Mouse (Mus musculus) lung, embryonic 15.5 days (tissue): Measurements from ENCODE around the gene Vmn1r74. TPM values are rescaled to one million over a fixed set of nuclear protein-coding genes. Genes with fewer than 3 reads are reported as not detected.
"Not testable (repeated sequence)": the region's sequence is repeated elsewhere in the genome, so short reads cannot be mapped to it uniquely, and the experiment has no call there.

Experiments used
- ATAC-seq: fragments of 200-750 bp; cut with Nextera tagmentation; 2 replicates; pipeline ENCODE4 v1.8.0; 2017; ENCODE audit warnings: moderate number of reproducible peaks, borderline replicate concordance; ENCODE audit not compliant: low FRiP score, low TSS enrichment; ENCODE audit errors: extremely low read depth
- H3K27ac ChIP-seq: fragments of 300-500 bp; sonication (generic); 2 replicates; pipeline ENCODE4 v1.5.1; 2015; ENCODE audit warnings: moderate library complexity, mild to moderate bottlenecking, inconsistent platforms
- H3K27me3 ChIP-seq: fragments of 300-500 bp; sonication (generic); 2 replicates; pipeline ENCODE4 v1.6.1; 2015; ENCODE audit warnings: inconsistent platforms
- H3K36me3 ChIP-seq: fragments of 300-500 bp; sonication (generic); 2 replicates; pipeline ENCODE4 v1.6.1; 2015; ENCODE audit warnings: inconsistent platforms
- H3K4me1 ChIP-seq: fragments of 300-500 bp; sonication (generic); 2 replicates; pipeline ENCODE4 v1.6.1; 2015; ENCODE audit warnings: inconsistent platforms
- H3K4me2 ChIP-seq: fragments of 300-500 bp; sonication (generic); 2 replicates; pipeline ENCODE4 v1.6.1; 2015; ENCODE audit warnings: inconsistent platforms, mild to moderate bottlenecking, moderate library complexity
- H3K4me3 ChIP-seq: fragments of 300-500 bp; sonication (generic); 2 replicates; pipeline ENCODE4 v1.5.1; 2015; ENCODE audit warnings: mild to moderate bottlenecking, inconsistent platforms
- H3K9ac ChIP-seq: fragments of 300-500 bp; sonication (generic); 2 replicates; pipeline ENCODE4 v1.6.1; 2015; ENCODE audit warnings: inconsistent platforms
- H3K9me3 ChIP-seq: fragments of 300-500 bp; sonication (generic); 2 replicates; pipeline ENCODE4 v1.6.1; 2016; ENCODE audit warnings: inconsistent platforms
- WGBS: fragments of 180-500 bp; shearing (Covaris S2); methylation state at CpG from one replicate; pipeline ENCODE4 v1.1.7; 2015; 5-methylcytosine and 5-hydroxymethylcytosine counted together
- polyA plus RNA-seq: library from polyadenylated mRNA; unstranded; fragments of >200 nt; fragmentation: Nextera tagmentation; extraction: Ambion mirVana; gene quantifications from 2 replicates; pipeline ENCODE4 v1.2.1, GENCODE M21; 2015

Gene Vmn1r74
- not detected in 2 replicates for polyA plus RNA-seq

DNA sequence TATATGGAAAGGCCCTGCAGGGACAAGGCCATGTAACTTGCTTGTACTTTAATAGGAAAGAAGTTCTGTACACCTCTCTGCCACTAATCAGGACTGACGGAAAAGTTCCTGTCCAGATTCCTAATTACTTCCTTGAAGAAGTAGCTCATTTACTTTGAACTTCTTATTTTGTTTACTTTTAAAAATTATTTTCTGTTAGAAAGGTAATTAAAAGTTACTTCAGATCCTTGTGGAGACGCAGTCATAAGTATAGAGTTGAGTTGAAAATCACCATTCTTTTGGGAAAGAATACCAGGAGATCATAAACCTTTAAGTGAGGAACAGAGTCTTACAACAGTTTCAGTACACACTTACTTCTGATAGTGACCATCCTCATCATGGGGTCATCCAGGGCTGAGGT, at the start of gene Vmn1r74:
TSS of gene Vmn1r74 (plus strand) at position 301 of the 400 bp plus-strand sequence.
- no peaks in the 10 kb centered on the region for H3K36me3 ChIP-seq

DNA sequence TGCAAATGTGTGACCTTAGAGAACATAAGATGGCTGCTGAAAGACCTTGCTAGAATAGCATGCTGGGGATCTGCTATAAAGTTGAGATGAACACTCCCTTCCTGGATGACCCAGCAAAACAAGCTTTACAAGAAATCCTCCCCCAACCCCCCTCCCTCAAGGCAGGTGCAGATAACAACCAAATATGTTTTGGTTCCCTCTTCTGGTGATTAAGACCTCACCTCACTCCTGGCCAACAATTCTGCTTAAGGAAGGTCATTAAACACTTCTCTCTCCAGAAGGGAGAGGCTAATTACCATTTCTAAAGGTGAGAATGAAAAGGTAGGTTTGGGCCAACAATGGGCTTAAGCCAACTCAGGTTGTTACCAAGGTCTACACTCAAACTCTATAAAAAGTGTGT, 20.0 kb upstream of the Vmn1r74 start:
- H3K9ac ChIP-seq = no peak overlapping the region
- H3K9me3 ChIP-seq = no peaks in the 10 kb centered on the region
- no peak overlapping the region for H3K4me2 ChIP-seq
- no peak overlapping the region for H3K27ac ChIP-seq
- no peak for ATAC-seq
- H3K4me3 ChIP-seq = no peak overlapping the region
- no peaks in the 10 kb centered on the region for H3K36me3 ChIP-seq
- no peaks in the 10 kb centered on the region for H3K4me1 ChIP-seq
- H3K27me3 ChIP-seq = no peaks in the 10 kb centered on the region

More for the DNA sequence above, at the start of gene Vmn1r74:
- H3K9me3 ChIP-seq = no peaks in the 10 kb centered on the region
- no peak within 1 kb of the TSS for H3K27ac ChIP-seq
- 79% methylated on average over 2 of the region's 2 CpGs for WGBS
- no peak within 1 kb of the TSS for H3K4me2 ChIP-seq
- H3K9ac ChIP-seq = no peak within 1 kb of the TSS
- no peaks in the 10 kb centered on the region for H3K27me3 ChIP-seq
- H3K4me1 ChIP-seq = no peaks in the 10 kb centered on the region
- no peak for ATAC-seq
- no peak within 1 kb of the TSS for H3K4me3 ChIP-seq

- Histone ChIP-seq H3K27ac (no peak overlapping the region), H3K9me3 (0 out of 2 replicates have a peak, but pooled peaks cover 4% of the 10 kb centered on the region), H3K4me2 (no peak overlapping the region), H3K4me1 (no peaks in the 10 kb centered on the region), H3K4me3 (no peak overlapping the region), H3K27me3 (no peaks in the 10 kb centered on the region), H3K36me3 (no peaks in the 10 kb centered on the region), H3K9ac (no peak overlapping the region)
- WGBS = 85% methylated on average over 1 of the region's 1 CpGs
- no peak for ATAC-seq
Measured at GRCm38 (mm10) chr7:11822166-11822565, 11.6 kb upstream of the Vmn1r74 start.

- H3K36me3 ChIP-seq, H3K27me3 ChIP-seq, H3K9me3 ChIP-seq, H3K9ac ChIP-seq, H3K4me1 ChIP-seq, H3K27ac ChIP-seq, H3K4me3 ChIP-seq, H3K4me2 ChIP-seq, ATAC-seq: not testable (repeated sequence)
- WGBS = 81% methylated on average over 9 of the region's 9 CpGs
Measured at GRCm38 (mm10) chr7:11823246-11823645, 10.5 kb upstream of the Vmn1r74 start.

DNA sequence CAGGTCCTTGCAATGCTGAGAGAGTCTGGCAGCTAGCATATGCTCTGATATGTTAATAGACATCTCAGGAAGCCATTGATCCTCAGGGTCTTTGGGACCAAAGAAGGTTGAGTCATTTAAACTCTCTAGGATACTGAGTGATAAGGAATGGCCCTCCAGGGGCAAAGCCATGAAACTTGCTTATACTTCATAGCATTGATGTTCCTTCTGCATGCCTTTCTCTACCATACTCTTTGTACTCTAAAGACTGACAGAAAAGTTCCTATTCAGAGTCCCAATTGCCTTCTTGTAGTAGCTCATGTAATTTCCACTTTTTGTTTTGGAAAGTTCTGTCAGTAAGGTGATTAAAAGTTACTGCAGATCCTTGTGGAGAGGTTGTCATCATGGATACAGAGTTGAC, 40.5 kb downstream of the Vmn1r74 start, which contains the start of gene Vmn1r75:
TSS of gene Vmn1r75 (plus strand) at position 301 of the 400 bp plus-strand sequence.
- no peaks in the 10 kb centered on the region for H3K9me3 ChIP-seq
- no peaks in the 10 kb centered on the region for H3K36me3 ChIP-seq
- no peak for ATAC-seq
- H3K4me2 ChIP-seq = no peak within 1 kb of the TSS
- no peak within 1 kb of the TSS for H3K9ac ChIP-seq
- no peaks in the 10 kb centered on the region for H3K4me1 ChIP-seq
- no peaks in the 10 kb centered on the region for H3K27me3 ChIP-seq
- no peak within 1 kb of the TSS for H3K4me3 ChIP-seq
- no peak within 1 kb of the TSS for H3K27ac ChIP-seq

Other genes starting within 250 kb of the Vmn1r74 start
- gene Zscan4-ps3, start 224.7 kb upstream of the Vmn1r74 start, polyA plus RNA-seq = not detected in 2 replicates
- not detected in 2 replicates for gene Vmn1r72, start 153.8 kb upstream of the Vmn1r74 start, polyA plus RNA-seq
- gene Vmn1r73, start 103.7 kb upstream of the Vmn1r74 start, polyA plus RNA-seq = not detected in 2 replicates
- not detected in 2 replicates for gene Vmn1r75, start 40.6 kb downstream of the Vmn1r74 start, polyA plus RNA-seq
- gene Vmn1r76, start 104.2 kb downstream of the Vmn1r74 start, polyA plus RNA-seq = not detected in 2 replicates
- gene Vmn1r77, start 202.8 kb downstream of the Vmn1r74 start, polyA plus RNA-seq = not detected in 2 replicates